Mouse (Mus musculus): ENCODE measurements around the gene 4930519P11Rik. TPM values are rescaled to one million over a fixed set of nuclear protein-coding genes. Genes with fewer than 3 reads are reported as not detected.

The 4930519P11Rik gene
- polyA plus RNA-seq, 1 experiment from 2014 or later: not detected

- H3K27me3 ChIP-seq (replicated peaks; ENCODE audit: control insufficient read depth, insufficient read depth, low read length): no peaks in the 10 kb centered on the region
- no peak for ATAC-seq
- no peak overlapping the region for H3K4me2 ChIP-seq (ENCODE audit: low read depth, low read length)
- no peak overlapping the region for H3K27ac ChIP-seq (ENCODE audit: low read length)
- 65% methylated on average over 12 of the region's 12 CpGs for WGBS
- no peak overlapping the region for H3K4me3 ChIP-seq (ENCODE audit: low read length)
- H3K9ac ChIP-seq (ENCODE audit: low read depth, low read length): no peak overlapping the region
- H3K4me1 ChIP-seq (ENCODE audit: control insufficient read depth, insufficient read depth, low read length): peaks cover 3% of the 10 kb centered on the region; the same call in 1 of the 2 replicates
- no peaks in the 10 kb centered on the region for H3K9me3 ChIP-seq (ENCODE audit: control insufficient read depth, low read length)
- no peaks in the 10 kb centered on the region for H3K36me3 ChIP-seq (ENCODE audit: control insufficient read depth, insufficient read depth, low read length)
These were observed 36.1 kb downstream of the 4930519P11Rik start for GRCm38 (mm10) chr2:154576876-154577743.

- H3K4me3 ChIP-seq (ENCODE audit: low read length): no peak overlapping the region
- 70% methylated on average over 7 of the region's 7 CpGs for WGBS
- H3K36me3 ChIP-seq (ENCODE audit: control insufficient read depth, insufficient read depth, low read length): no peaks in the 10 kb centered on the region
- H3K9me3 ChIP-seq (ENCODE audit: control insufficient read depth, low read length): no peaks in the 10 kb centered on the region
- H3K27me3 ChIP-seq (replicated peaks; ENCODE audit: control insufficient read depth, insufficient read depth, low read length): no peaks in the 10 kb centered on the region
- no peak overlapping the region for H3K27ac ChIP-seq (ENCODE audit: low read length)
- no peak for ATAC-seq
- no peak overlapping the region for H3K9ac ChIP-seq (ENCODE audit: low read depth, low read length)
- H3K4me2 ChIP-seq (ENCODE audit: low read depth, low read length): no peak overlapping the region
- peaks cover 11% of the 10 kb centered on the region for H3K4me1 ChIP-seq (ENCODE audit: control insufficient read depth, insufficient read depth, low read length)
These were observed 39.0 kb downstream of the 4930519P11Rik start for GRCm38 (mm10) chr2:154574271-154574670.

- whole genome bisulfite sequencing: 74% methylated on average over 3 of the region's 3 CpGs
- H3K27ac ChIP-seq (ENCODE audit: low read length): no peak overlapping the region
- no peaks in the 10 kb centered on the region for H3K36me3 ChIP-seq (ENCODE audit: control insufficient read depth, insufficient read depth, low read length)
- H3K9me3 ChIP-seq (ENCODE audit: control insufficient read depth, low read length): no peaks in the 10 kb centered on the region
- H3K4me3 ChIP-seq (ENCODE audit: low read length): no peak overlapping the region
- H3K9ac ChIP-seq (ENCODE audit: low read depth, low read length): no peak overlapping the region
- ATAC-seq: no peak
- H3K4me1 ChIP-seq (ENCODE audit: control insufficient read depth, insufficient read depth, low read length): peaks cover 20% of the 10 kb centered on the region
- no peaks in the 10 kb centered on the region for H3K27me3 ChIP-seq (replicated peaks; ENCODE audit: control insufficient read depth, insufficient read depth, low read length)
- H3K4me2 ChIP-seq (ENCODE audit: low read depth, low read length): no peak overlapping the region
These were observed 40.2 kb downstream of the 4930519P11Rik start for GRCm38 (mm10) chr2:154572996-154573395.

GRCm38 (mm10) chr2:154571976-154572375, 41.3 kb downstream of the 4930519P11Rik start:
- Histone ChIP-seq H3K27ac (ENCODE audit: low read length) (no peak overlapping the region), H3K4me3 (ENCODE audit: low read length) (no peak overlapping the region), H3K9ac (ENCODE audit: low read depth, low read length) (no peak overlapping the region), H3K4me1 (ENCODE audit: control insufficient read depth, insufficient read depth, low read length) (peaks cover 26% of the 10 kb centered on the region), H3K27me3 (replicated peaks; ENCODE audit: control insufficient read depth, insufficient read depth, low read length) (no peaks in the 10 kb centered on the region), H3K9me3 (ENCODE audit: control insufficient read depth, low read length) (no peaks in the 10 kb centered on the region), H3K36me3 (ENCODE audit: control insufficient read depth, insufficient read depth, low read length) (no peaks in the 10 kb centered on the region), H3K4me2 (ENCODE audit: low read depth, low read length) (no peak overlapping the region)
- WGBS: 53% methylated on average over 8 of the region's 8 CpGs
- ATAC-seq: no peak

- Histone ChIP-seq H3K9ac (ENCODE audit: low read depth, low read length) (no peak overlapping the region), H3K27ac (ENCODE audit: low read length) (peak overlapping the region; percentile 19; the same call in 1 of the 2 replicates), H3K4me1 (ENCODE audit: control insufficient read depth, insufficient read depth, low read length) (peaks cover 29% of the 10 kb centered on the region), H3K4me2 (ENCODE audit: low read depth, low read length) (no peak overlapping the region), H3K36me3 (ENCODE audit: control insufficient read depth, insufficient read depth, low read length) (no peaks in the 10 kb centered on the region), H3K4me3 (ENCODE audit: low read length) (no peak overlapping the region), H3K9me3 (ENCODE audit: control insufficient read depth, low read length) (no peaks in the 10 kb centered on the region), H3K27me3 (replicated peaks; ENCODE audit: control insufficient read depth, insufficient read depth, low read length) (no peaks in the 10 kb centered on the region)
- 80% methylated on average over 4 of the region's 4 CpGs for WGBS
- no peak for ATAC-seq
These were observed 42.0 kb downstream of the 4930519P11Rik start for GRCm38 (mm10) chr2:154571266-154571665.

- no peak overlapping the region for H3K9ac ChIP-seq (ENCODE audit: low read depth, low read length)
- peaks cover 29% of the 10 kb centered on the region for H3K4me1 ChIP-seq (ENCODE audit: control insufficient read depth, insufficient read depth, low read length)
- peak overlapping the region; percentile 64 for H3K27ac ChIP-seq (ENCODE audit: low read length)
- peak overlapping the region; percentile 75; the same call in 1 of the 2 replicates for H3K4me2 ChIP-seq (ENCODE audit: low read depth, low read length)
- no peaks in the 10 kb centered on the region for H3K27me3 ChIP-seq (replicated peaks; ENCODE audit: control insufficient read depth, insufficient read depth, low read length)
- no peaks in the 10 kb centered on the region for H3K9me3 ChIP-seq (ENCODE audit: control insufficient read depth, low read length)
- whole genome bisulfite sequencing: 57% methylated on average over 4 of the region's 4 CpGs
- no peak for ATAC-seq
- H3K36me3 ChIP-seq (ENCODE audit: control insufficient read depth, insufficient read depth, low read length): no peaks in the 10 kb centered on the region
- peak overlapping the region; percentile 77; the same call in 1 of the 2 replicates for H3K4me3 ChIP-seq (ENCODE audit: low read length)
These were observed 42.6 kb downstream of the 4930519P11Rik start for GRCm38 (mm10) chr2:154570666-154571065.

- Histone ChIP-seq H3K27me3 (replicated peaks; ENCODE audit: control insufficient read depth, insufficient read depth, low read length) (no peaks in the 10 kb centered on the region), H3K9ac (ENCODE audit: low read depth, low read length) (peak within 1 kb of the TSS; percentile 76), H3K4me2 (ENCODE audit: low read depth, low read length) (peak within 1 kb of the TSS; percentile 75), H3K4me3 (ENCODE audit: low read length) (peak within 1 kb of the TSS; percentile 77), H3K36me3 (ENCODE audit: control insufficient read depth, insufficient read depth, low read length) (no peaks in the 10 kb centered on the region), H3K27ac (ENCODE audit: low read length) (peak within 1 kb of the TSS; percentile 76), H3K9me3 (ENCODE audit: control insufficient read depth, low read length) (no peaks in the 10 kb centered on the region), H3K4me1 (ENCODE audit: control insufficient read depth, insufficient read depth, low read length) (peaks cover 31% of the 10 kb centered on the region)
- 0% methylated on average over 44 of the region's 44 CpGs for WGBS
- peak; percentile 97 for ATAC-seq
These were observed 43.4 kb downstream of the 4930519P11Rik start, which contains the start of gene E2f1 for GRCm38 (mm10) chr2:154569836-154570286. Gene E2f1 (minus strand): TSS chr2:154569892.

GRCm38 (mm10) chr2:154569071-154569748, 44.0 kb downstream of the 4930519P11Rik start:
- Histone ChIP-seq H3K4me1 (ENCODE audit: control insufficient read depth, insufficient read depth, low read length) (peaks cover 31% of the 10 kb centered on the region), H3K4me2 (ENCODE audit: low read depth, low read length) (peak overlapping the region; percentile 72), H3K4me3 (ENCODE audit: low read length) (peak overlapping the region; percentile 77), H3K9ac (ENCODE audit: low read depth, low read length) (peak overlapping the region; percentile 76), H3K9me3 (ENCODE audit: control insufficient read depth, low read length) (no peaks in the 10 kb centered on the region), H3K36me3 (ENCODE audit: control insufficient read depth, insufficient read depth, low read length) (no peaks in the 10 kb centered on the region), H3K27me3 (replicated peaks; ENCODE audit: control insufficient read depth, insufficient read depth, low read length) (no peaks in the 10 kb centered on the region), H3K27ac (ENCODE audit: low read length) (peak overlapping the region; percentile 76)
- WGBS: under 1% methylated on average over 69 of the region's 70 CpGs
- peak; percentile 86 for ATAC-seq
